Mouse (Mus musculus): Measurements from ENCODE around the gene Smap1. TPM values are rescaled to one million over a fixed set of nuclear protein-coding genes. Genes with fewer than 3 reads are reported as not detected.

Smap1 gene
- polyA plus RNA-seq, 1 experiment from 2014 or later, result 24.7 TPM

- Histone ChIP-seq H3K27ac (ENCODE audit: low read length) (no peak overlapping the region), H3K4me1 (replicated peaks; ENCODE audit: control insufficient read depth, insufficient read depth, low read length) (peaks cover 6% of the 10 kb centered on the region; the same call in 1 of the 2 replicates), H3K9ac (ENCODE audit: low read length) (no peak overlapping the region), H3K9me3 (ENCODE audit: control insufficient read depth, low read length) (peaks cover 4% of the 10 kb centered on the region; the same call in 1 of the 2 replicates), H3K27me3 (ENCODE audit: control insufficient read depth, insufficient read depth, low read depth, low read length) (no peaks in the 10 kb centered on the region), H3K4me2 (ENCODE audit: low read depth, low read length) (no peak overlapping the region), H3K36me3 (ENCODE audit: control insufficient read depth, insufficient read depth, low read length) (no peaks in the 10 kb centered on the region), H3K4me3 (ENCODE audit: low read length) (no peak overlapping the region)
- ATAC-seq (ENCODE audit: low read depth), result no peak
- WGBS, result 77% methylated on average over 7 of the region's 7 CpGs
These were observed 1.9 kb upstream of the Smap1 start for GRCm38 (mm10) chr1:23923779-23924708.

GRCm38 (mm10) chr1:23922530-23922884, 390 bp upstream of the Smap1 start:
- no peaks in the 10 kb centered on the region for H3K36me3 ChIP-seq (ENCODE audit: control insufficient read depth, insufficient read depth, low read length)
- no peaks in the 10 kb centered on the region for H3K27me3 ChIP-seq (ENCODE audit: control insufficient read depth, insufficient read depth, low read depth, low read length)
- H3K4me1 ChIP-seq (replicated peaks; ENCODE audit: control insufficient read depth, insufficient read depth, low read length), result peaks cover 6% of the 10 kb centered on the region; the same call in 1 of the 2 replicates
- 25% methylated on average over 9 of the region's 9 CpGs for WGBS
- peak overlapping the region; percentile 95 for H3K4me3 ChIP-seq (ENCODE audit: low read length)
- ATAC-seq (ENCODE audit: low read depth), result peak; percentile 8; the same call in 1 of the 2 replicates
- no peak overlapping the region for H3K27ac ChIP-seq (ENCODE audit: low read length)
- H3K4me2 ChIP-seq (ENCODE audit: low read depth, low read length), result peak overlapping the region; percentile 59
- H3K9me3 ChIP-seq (ENCODE audit: control insufficient read depth, low read length), result peaks cover 4% of the 10 kb centered on the region; the same call in 1 of the 2 replicates
- peak overlapping the region; percentile 96 for H3K9ac ChIP-seq (ENCODE audit: low read length)

GRCm38 (mm10) chr1:23920275-23920674, 1.8 kb downstream of the Smap1 start:
- H3K9ac ChIP-seq (ENCODE audit: low read length), result no peak overlapping the region
- H3K27me3 ChIP-seq (ENCODE audit: control insufficient read depth, insufficient read depth, low read depth, low read length), result no peaks in the 10 kb centered on the region
- H3K4me3 ChIP-seq (ENCODE audit: low read length), result no peak overlapping the region
- no peak overlapping the region for H3K4me2 ChIP-seq (ENCODE audit: low read depth, low read length)
- no peak for ATAC-seq (ENCODE audit: low read depth)
- no peak overlapping the region for H3K27ac ChIP-seq (ENCODE audit: low read length)
- H3K36me3 ChIP-seq (ENCODE audit: control insufficient read depth, insufficient read depth, low read length), result no peaks in the 10 kb centered on the region
- WGBS, result 6% methylated on average over 2 of the region's 2 CpGs
- H3K9me3 ChIP-seq (ENCODE audit: control insufficient read depth, low read length), result no peaks in the 10 kb centered on the region
- peaks cover 6% of the 10 kb centered on the region for H3K4me1 ChIP-seq (replicated peaks; ENCODE audit: control insufficient read depth, insufficient read depth, low read length)

- H3K36me3 ChIP-seq (ENCODE audit: control insufficient read depth, insufficient read depth, low read length), result no peaks in the 10 kb centered on the region
- H3K4me1 ChIP-seq (replicated peaks; ENCODE audit: control insufficient read depth, insufficient read depth, low read length), result peaks cover 6% of the 10 kb centered on the region
- no peaks in the 10 kb centered on the region for H3K27me3 ChIP-seq (ENCODE audit: control insufficient read depth, insufficient read depth, low read depth, low read length)
- WGBS, result 80% methylated on average over 4 of the region's 4 CpGs
- H3K27ac ChIP-seq (ENCODE audit: low read length), result no peak overlapping the region
- no peaks in the 10 kb centered on the region for H3K9me3 ChIP-seq (ENCODE audit: control insufficient read depth, low read length)
- no peak overlapping the region for H3K9ac ChIP-seq (ENCODE audit: low read length)
- no peak overlapping the region for H3K4me3 ChIP-seq (ENCODE audit: low read length)
- ATAC-seq (ENCODE audit: low read depth), result no peak
- no peak overlapping the region for H3K4me2 ChIP-seq (ENCODE audit: low read depth, low read length)
These were observed 3.0 kb downstream of the Smap1 start for GRCm38 (mm10) chr1:23919086-23919485.

- H3K27me3 ChIP-seq (ENCODE audit: control insufficient read depth, insufficient read depth, low read depth, low read length), result no peaks in the 10 kb centered on the region
- H3K9ac ChIP-seq (ENCODE audit: low read length), result no peak overlapping the region
- no peak for ATAC-seq (ENCODE audit: low read depth)
- no peaks in the 10 kb centered on the region for H3K36me3 ChIP-seq (ENCODE audit: control insufficient read depth, insufficient read depth, low read length)
- H3K4me1 ChIP-seq (replicated peaks; ENCODE audit: control insufficient read depth, insufficient read depth, low read length), result no peaks in the 10 kb centered on the region; the same call in none of the 2 replicates
- H3K27ac ChIP-seq (ENCODE audit: low read length), result no peak overlapping the region
- no peaks in the 10 kb centered on the region for H3K9me3 ChIP-seq (ENCODE audit: control insufficient read depth, low read length)
- no peak overlapping the region for H3K4me2 ChIP-seq (ENCODE audit: low read depth, low read length)
- WGBS, result 82% methylated on average over 4 of the region's 4 CpGs
- H3K4me3 ChIP-seq (ENCODE audit: low read length), result no peak overlapping the region
These were observed 6.6 kb downstream of the Smap1 start for GRCm38 (mm10) chr1:23915483-23915882.

GRCm38 (mm10) chr1:23912988-23913387, 9.1 kb downstream of the Smap1 start:
- H3K9ac ChIP-seq (ENCODE audit: low read length), result no peak overlapping the region
- no peaks in the 10 kb centered on the region for H3K9me3 ChIP-seq (ENCODE audit: control insufficient read depth, low read length)
- no peaks in the 10 kb centered on the region; the same call in 1 of the 2 replicates for H3K4me1 ChIP-seq (replicated peaks; ENCODE audit: control insufficient read depth, insufficient read depth, low read length)
- H3K27ac ChIP-seq (ENCODE audit: low read length), result no peak overlapping the region
- ATAC-seq (ENCODE audit: low read depth), result no peak
- H3K4me2 ChIP-seq (ENCODE audit: low read depth, low read length), result no peak overlapping the region
- H3K27me3 ChIP-seq (ENCODE audit: control insufficient read depth, insufficient read depth, low read depth, low read length), result no peaks in the 10 kb centered on the region
- WGBS, result 73% methylated on average over 2 of the region's 2 CpGs
- no peak overlapping the region for H3K4me3 ChIP-seq (ENCODE audit: low read length)
- H3K36me3 ChIP-seq (ENCODE audit: control insufficient read depth, insufficient read depth, low read length), result no peaks in the 10 kb centered on the region

GRCm38 (mm10) chr1:23906082-23906481, 16.0 kb downstream of the Smap1 start:
- Histone ChIP-seq H3K9ac (ENCODE audit: low read length) (no peak overlapping the region), H3K4me3 (ENCODE audit: low read length) (no peak overlapping the region), H3K36me3 (ENCODE audit: control insufficient read depth, insufficient read depth, low read length) (no peaks in the 10 kb centered on the region), H3K9me3 (ENCODE audit: control insufficient read depth, low read length) (no peaks in the 10 kb centered on the region), H3K4me2 (ENCODE audit: low read depth, low read length) (no peak overlapping the region), H3K27me3 (ENCODE audit: control insufficient read depth, insufficient read depth, low read depth, low read length) (no peaks in the 10 kb centered on the region), H3K27ac (ENCODE audit: low read length) (no peak overlapping the region), H3K4me1 (replicated peaks; ENCODE audit: control insufficient read depth, insufficient read depth, low read length) (no peaks in the 10 kb centered on the region)
- no peak for ATAC-seq (ENCODE audit: low read depth)

GRCm38 (mm10) chr1:23903340-23903739, 18.8 kb downstream of the Smap1 start:
- H3K4me1 ChIP-seq (replicated peaks; ENCODE audit: control insufficient read depth, insufficient read depth, low read length), result no peaks in the 10 kb centered on the region
- no peak for ATAC-seq (ENCODE audit: low read depth)
- H3K27me3 ChIP-seq (ENCODE audit: control insufficient read depth, insufficient read depth, low read depth, low read length), result no peaks in the 10 kb centered on the region
- H3K9ac ChIP-seq (ENCODE audit: low read length), result no peak overlapping the region
- no peak overlapping the region for H3K4me2 ChIP-seq (ENCODE audit: low read depth, low read length)
- 84% methylated on average over 3 of the region's 3 CpGs for WGBS
- no peaks in the 10 kb centered on the region for H3K9me3 ChIP-seq (ENCODE audit: control insufficient read depth, low read length)
- no peaks in the 10 kb centered on the region for H3K36me3 ChIP-seq (ENCODE audit: control insufficient read depth, insufficient read depth, low read length)
- no peak overlapping the region for H3K4me3 ChIP-seq (ENCODE audit: low read length)
- no peak overlapping the region for H3K27ac ChIP-seq (ENCODE audit: low read length)

- no peak overlapping the region for H3K9ac ChIP-seq (ENCODE audit: low read length)
- 74% methylated on average over 2 of the region's 2 CpGs for WGBS
- ATAC-seq (ENCODE audit: low read depth), result no peak
- H3K27ac ChIP-seq (ENCODE audit: low read length), result no peak overlapping the region
- H3K9me3 ChIP-seq (ENCODE audit: control insufficient read depth, low read length), result no peaks in the 10 kb centered on the region
- H3K27me3 ChIP-seq (ENCODE audit: control insufficient read depth, insufficient read depth, low read depth, low read length), result no peaks in the 10 kb centered on the region
- no peaks in the 10 kb centered on the region for H3K4me1 ChIP-seq (replicated peaks; ENCODE audit: control insufficient read depth, insufficient read depth, low read length)
- H3K4me3 ChIP-seq (ENCODE audit: low read length), result no peak overlapping the region
- no peaks in the 10 kb centered on the region for H3K36me3 ChIP-seq (ENCODE audit: control insufficient read depth, insufficient read depth, low read length)
- H3K4me2 ChIP-seq (ENCODE audit: low read depth, low read length), result no peak overlapping the region
These were observed 19.4 kb downstream of the Smap1 start for GRCm38 (mm10) chr1:23902736-23903135.

Measured in lung, embryonic 16.5 days (tissue).